Mouse (Mus musculus): ENCODE measurements around the gene Gm48552. TPM values are rescaled to one million over a fixed set of nuclear protein-coding genes. Genes with fewer than 3 reads are reported as not detected.

Gm48552 gene
- polyA plus RNA-seq, 1 experiment from 2014 or later = 0.77 TPM

DNA sequence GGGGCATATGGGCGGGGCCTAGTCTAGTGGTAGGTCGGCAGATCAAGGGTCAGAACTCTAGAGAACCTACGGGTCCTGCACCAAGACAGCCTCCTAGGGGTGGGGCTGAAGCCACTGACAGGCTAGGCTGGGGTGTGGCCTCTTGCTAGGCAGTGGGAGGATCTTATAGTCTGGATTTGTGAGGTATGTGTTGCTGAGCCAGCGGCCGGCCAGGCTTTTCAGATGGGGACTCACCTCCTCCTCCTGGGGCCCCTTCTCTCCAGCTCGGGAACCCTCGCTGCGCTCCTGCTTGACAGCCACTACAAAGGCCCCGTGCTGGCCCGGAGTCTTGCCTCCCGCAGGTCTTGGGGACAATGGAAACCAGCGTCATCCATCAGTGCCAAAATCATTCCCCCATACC is 39.7 kb upstream of the Gm48552 start:
- Histone ChIP-seq H3K27ac (replicated peaks; ENCODE audit: low read depth, low read length) (peak overlapping the region; percentile 72; the same call in 1 of the 2 replicates), H3K9ac (ENCODE audit: low read depth, low read length) (peak overlapping the region; percentile 85), H3K4me2 (ENCODE audit: low read depth, low read length) (peak overlapping the region; percentile 93), H3K36me3 (ENCODE audit: control insufficient read depth, insufficient read depth, low read length) (peaks cover 13% of the 10 kb centered on the region), H3K4me3 (ENCODE audit: low read depth, low read length) (peak overlapping the region; percentile 88), H3K27me3 (replicated peaks; ENCODE audit: control insufficient read depth, insufficient read depth, low read length) (peaks cover 12% of the 10 kb centered on the region; the same call in 1 of the 2 replicates), H3K9me3 (ENCODE audit: control insufficient read depth, low read length) (no peaks in the 10 kb centered on the region), H3K4me1 (ENCODE audit: control insufficient read depth, insufficient read depth, low read length) (peaks cover 19% of the 10 kb centered on the region)
- WGBS = 10% methylated on average over 10 of the region's 12 CpGs
- no peak for ATAC-seq (ENCODE audit: low read depth)
- no peak for DNase-seq (ENCODE audit: low spot score)

DNA sequence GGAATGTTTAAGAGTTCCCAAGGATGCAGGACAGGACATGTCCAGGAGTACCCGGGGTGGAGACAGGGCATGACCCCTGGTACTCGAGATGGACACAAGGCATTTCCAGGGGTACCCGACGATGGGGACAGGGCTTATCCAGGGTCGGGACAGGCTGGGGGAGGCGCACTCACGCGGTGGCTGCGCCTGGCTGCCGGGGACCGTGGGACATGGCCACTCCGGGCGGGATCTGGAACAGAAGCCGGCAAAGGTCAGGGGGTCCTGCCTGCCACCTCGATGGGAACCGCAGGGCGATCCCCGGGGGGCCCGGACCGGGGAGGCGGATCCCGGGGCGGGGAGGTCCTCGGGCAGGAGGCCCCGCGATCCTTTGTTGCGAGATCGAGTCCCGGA is 38.8 kb upstream of the Gm48552 start:
- DNase-seq (ENCODE audit: low spot score) = no peak
- Histone ChIP-seq H3K4me2 (ENCODE audit: low read depth, low read length) (peak overlapping the region; percentile 93), H3K4me3 (ENCODE audit: low read depth, low read length) (peak overlapping the region; percentile 88), H3K9ac (ENCODE audit: low read depth, low read length) (peak overlapping the region; percentile 85), H3K27ac (replicated peaks; ENCODE audit: low read depth, low read length) (peak overlapping the region; percentile 72), H3K9me3 (ENCODE audit: control insufficient read depth, low read length) (no peaks in the 10 kb centered on the region), H3K27me3 (replicated peaks; ENCODE audit: control insufficient read depth, insufficient read depth, low read length) (peaks cover 5% of the 10 kb centered on the region; the same call in 1 of the 2 replicates), H3K36me3 (ENCODE audit: control insufficient read depth, insufficient read depth, low read length) (peaks cover 13% of the 10 kb centered on the region), H3K4me1 (ENCODE audit: control insufficient read depth, insufficient read depth, low read length) (peaks cover 19% of the 10 kb centered on the region)
- 0% methylated on average over 10 of the region's 29 CpGs for WGBS
- ATAC-seq (ENCODE audit: low read depth) = no peak

DNA sequence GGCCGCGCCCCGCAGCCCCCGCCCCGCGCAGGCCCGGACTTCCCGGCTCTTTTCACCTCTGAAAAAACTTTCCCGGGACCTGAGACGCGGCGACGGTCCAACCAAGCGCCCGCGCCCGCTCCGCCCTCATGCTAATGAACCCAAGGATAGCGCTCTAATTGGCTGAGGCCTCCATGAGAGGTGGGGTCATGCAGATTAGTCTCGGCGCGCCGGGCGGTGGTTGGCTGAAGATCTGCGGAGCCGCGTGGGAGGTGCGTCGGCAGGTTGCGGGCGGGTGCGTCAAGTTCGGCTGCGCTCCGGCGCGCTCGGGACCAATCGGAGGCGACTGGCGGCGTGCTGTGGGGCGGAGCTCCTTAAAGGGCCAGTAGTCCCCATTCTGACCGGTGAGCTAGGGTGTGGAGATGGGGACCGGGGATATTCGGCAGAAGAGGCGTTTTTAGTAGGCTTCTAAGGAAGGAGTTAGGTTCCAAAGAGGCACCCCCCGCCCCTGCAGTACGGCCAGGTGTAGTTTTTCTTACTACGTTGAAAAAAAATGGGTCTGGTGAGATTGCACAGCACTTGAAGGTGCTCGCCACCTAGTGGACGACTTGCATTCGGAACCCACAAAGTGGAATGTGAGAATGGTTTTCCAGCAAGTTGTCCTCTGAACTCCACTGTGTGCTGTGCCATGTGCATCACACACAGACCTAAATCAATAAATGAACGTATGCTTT is 38.3 kb upstream of the Gm48552 start, which contains the start of gene Hmg20b:
TSS of gene Hmg20b (minus strand) at position 130 of the 713 bp plus-strand sequence.
- Histone ChIP-seq H3K27me3 (replicated peaks; ENCODE audit: control insufficient read depth, insufficient read depth, low read length) (no peaks in the 10 kb centered on the region; the same call in 1 of the 2 replicates), H3K4me3 (ENCODE audit: low read depth, low read length) (peak within 1 kb of the TSS; percentile 88), H3K9me3 (ENCODE audit: control insufficient read depth, low read length) (no peaks in the 10 kb centered on the region), H3K4me2 (ENCODE audit: low read depth, low read length) (peak within 1 kb of the TSS; percentile 93), H3K4me1 (ENCODE audit: control insufficient read depth, insufficient read depth, low read length) (peaks cover 19% of the 10 kb centered on the region), H3K9ac (ENCODE audit: low read depth, low read length) (peak within 1 kb of the TSS; percentile 85), H3K27ac (replicated peaks; ENCODE audit: low read depth, low read length) (peak within 1 kb of the TSS; percentile 72), H3K36me3 (ENCODE audit: control insufficient read depth, insufficient read depth, low read length) (peaks cover 13% of the 10 kb centered on the region)
- peak; percentile 96 for ATAC-seq (ENCODE audit: low read depth)
- peak; percentile 100 for DNase-seq (ENCODE audit: low spot score)
- WGBS = under 1% methylated on average over 49 of the region's 54 CpGs

DNA sequence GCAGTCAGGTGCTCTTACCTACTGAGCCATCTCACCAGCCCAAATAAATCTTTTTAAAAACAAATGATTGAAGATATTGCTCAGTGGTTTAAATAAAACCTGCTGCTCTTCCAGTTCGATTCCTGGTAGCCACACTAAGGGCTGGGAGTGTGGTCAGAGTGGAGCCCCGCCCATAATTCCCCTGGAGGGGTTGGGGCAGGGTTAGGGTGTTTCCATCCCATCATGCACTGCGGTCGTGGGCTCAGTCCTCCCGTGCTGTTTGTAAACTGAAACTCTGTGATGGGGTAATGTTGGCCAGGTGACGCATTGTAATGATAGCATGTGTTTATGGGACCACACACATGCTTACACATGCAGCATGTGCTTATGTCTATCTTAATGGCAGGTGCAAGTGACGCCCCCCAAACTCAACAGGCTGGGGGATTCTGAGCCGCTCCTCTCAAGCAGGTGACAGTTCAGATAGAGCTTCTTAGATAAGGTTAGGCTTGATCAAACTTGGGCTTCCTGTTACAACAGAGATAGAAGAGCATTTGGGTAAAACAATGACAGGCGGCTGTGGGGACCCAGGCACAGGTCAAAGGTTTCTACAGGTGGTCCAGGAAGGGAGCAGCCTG is 37.0 kb upstream of the Gm48552 start:
- DNase-seq (ENCODE audit: low spot score) (no peak), ATAC-seq (ENCODE audit: low read depth) (no peak)
- Histone ChIP-seq H3K9me3 (ENCODE audit: control insufficient read depth, low read length) (no peaks in the 10 kb centered on the region), H3K27me3 (replicated peaks; ENCODE audit: control insufficient read depth, insufficient read depth, low read length) (no peaks in the 10 kb centered on the region; the same call in 1 of the 2 replicates), H3K4me1 (ENCODE audit: control insufficient read depth, insufficient read depth, low read length) (peaks cover 15% of the 10 kb centered on the region), H3K36me3 (ENCODE audit: control insufficient read depth, insufficient read depth, low read length) (peaks cover 9% of the 10 kb centered on the region; the same call in 1 of the 2 replicates), H3K4me3 (ENCODE audit: low read depth, low read length) (no peak overlapping the region), H3K9ac (ENCODE audit: low read depth, low read length) (no peak overlapping the region), H3K4me2 (ENCODE audit: low read depth, low read length) (no peak overlapping the region), H3K27ac (replicated peaks; ENCODE audit: low read depth, low read length) (no peak overlapping the region)
- 22% methylated on average over 9 of the region's 9 CpGs for WGBS

DNA sequence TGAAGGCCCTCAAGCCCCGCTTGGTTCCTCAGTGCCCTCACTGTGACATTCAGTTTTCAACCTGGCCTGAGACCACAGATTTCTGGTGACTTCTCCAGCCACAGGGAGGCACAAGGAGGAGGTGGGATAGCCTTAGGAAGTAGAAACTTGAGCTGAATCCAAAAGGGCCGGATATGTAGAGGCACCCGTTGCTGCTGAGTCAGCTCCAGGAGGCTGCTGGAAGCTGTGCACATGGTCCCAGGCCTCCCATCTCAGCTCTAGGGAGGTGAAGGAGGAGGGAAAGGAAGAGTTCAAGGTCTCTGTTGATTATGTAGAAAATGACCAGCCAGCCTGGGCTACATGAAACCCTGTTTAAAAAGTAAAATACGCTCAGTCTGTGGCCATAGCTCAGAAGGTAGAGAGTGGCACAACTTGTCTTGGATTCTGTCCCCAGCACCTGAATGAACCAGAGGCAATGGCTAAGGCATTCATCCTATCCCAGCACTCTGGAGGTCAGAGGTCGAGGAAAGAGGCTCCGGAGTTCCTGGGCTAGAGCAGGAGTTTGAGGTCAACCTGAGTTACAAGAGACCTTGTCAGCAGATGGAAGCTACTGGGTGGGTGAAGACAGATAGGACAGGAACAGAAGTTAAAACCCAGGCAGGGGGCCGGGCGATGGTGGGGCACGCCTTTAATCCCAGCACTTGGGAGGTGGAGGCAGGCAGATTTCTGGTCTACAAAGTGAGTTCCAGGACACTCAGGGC is 33.9 kb upstream of the Gm48552 start:
- ATAC-seq (ENCODE audit: low read depth) (no peak), DNase-seq (ENCODE audit: low spot score) (no peak)
- 57% methylated on average over 9 of the region's 9 CpGs for WGBS
- Histone ChIP-seq H3K27ac (replicated peaks; ENCODE audit: low read depth, low read length) (peak overlapping the region; percentile 21; the same call in 1 of the 2 replicates), H3K9me3 (ENCODE audit: control insufficient read depth, low read length) (no peaks in the 10 kb centered on the region), H3K36me3 (ENCODE audit: control insufficient read depth, insufficient read depth, low read length) (no peaks in the 10 kb centered on the region), H3K4me3 (ENCODE audit: low read depth, low read length) (no peak overlapping the region), H3K9ac (ENCODE audit: low read depth, low read length) (peak overlapping the region; percentile 30; the same call in 1 of the 2 replicates), H3K27me3 (replicated peaks; ENCODE audit: control insufficient read depth, insufficient read depth, low read length) (no peaks in the 10 kb centered on the region), H3K4me2 (ENCODE audit: low read depth, low read length) (no peak overlapping the region), H3K4me1 (ENCODE audit: control insufficient read depth, insufficient read depth, low read length) (peaks cover 10% of the 10 kb centered on the region)

DNA sequence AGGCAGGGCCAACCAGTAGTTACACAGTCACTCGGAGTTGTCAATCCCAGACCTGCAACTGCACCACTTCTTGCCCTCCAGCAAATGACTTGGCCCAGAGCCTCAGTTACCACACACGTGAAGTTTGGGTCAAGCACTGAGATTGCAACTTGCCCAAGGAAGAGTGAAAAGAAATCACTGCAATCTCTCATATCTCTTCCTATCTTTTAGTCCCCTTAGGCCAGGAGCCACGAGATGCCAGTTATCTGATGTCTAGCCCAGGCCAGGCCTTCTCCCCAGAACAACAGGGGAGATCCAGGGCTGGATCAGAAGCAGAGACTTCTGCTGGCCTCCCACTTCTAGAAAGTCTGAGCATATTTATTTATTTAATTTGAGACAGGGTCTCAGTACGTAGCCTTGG is 33.3 kb upstream of the Gm48552 start:
- Histone ChIP-seq H3K4me3 (ENCODE audit: low read depth, low read length) (no peak overlapping the region), H3K27ac (replicated peaks; ENCODE audit: low read depth, low read length) (no peak overlapping the region), H3K27me3 (replicated peaks; ENCODE audit: control insufficient read depth, insufficient read depth, low read length) (no peaks in the 10 kb centered on the region), H3K36me3 (ENCODE audit: control insufficient read depth, insufficient read depth, low read length) (no peaks in the 10 kb centered on the region), H3K9me3 (ENCODE audit: control insufficient read depth, low read length) (no peaks in the 10 kb centered on the region), H3K9ac (ENCODE audit: low read depth, low read length) (no peak overlapping the region), H3K4me1 (ENCODE audit: control insufficient read depth, insufficient read depth, low read length) (peaks cover 10% of the 10 kb centered on the region), H3K4me2 (ENCODE audit: low read depth, low read length) (no peak overlapping the region)
- 69% methylated on average over 4 of the region's 4 CpGs for WGBS
- no peak for ATAC-seq (ENCODE audit: low read depth)
- DNase-seq (ENCODE audit: low spot score) = no peak

DNA sequence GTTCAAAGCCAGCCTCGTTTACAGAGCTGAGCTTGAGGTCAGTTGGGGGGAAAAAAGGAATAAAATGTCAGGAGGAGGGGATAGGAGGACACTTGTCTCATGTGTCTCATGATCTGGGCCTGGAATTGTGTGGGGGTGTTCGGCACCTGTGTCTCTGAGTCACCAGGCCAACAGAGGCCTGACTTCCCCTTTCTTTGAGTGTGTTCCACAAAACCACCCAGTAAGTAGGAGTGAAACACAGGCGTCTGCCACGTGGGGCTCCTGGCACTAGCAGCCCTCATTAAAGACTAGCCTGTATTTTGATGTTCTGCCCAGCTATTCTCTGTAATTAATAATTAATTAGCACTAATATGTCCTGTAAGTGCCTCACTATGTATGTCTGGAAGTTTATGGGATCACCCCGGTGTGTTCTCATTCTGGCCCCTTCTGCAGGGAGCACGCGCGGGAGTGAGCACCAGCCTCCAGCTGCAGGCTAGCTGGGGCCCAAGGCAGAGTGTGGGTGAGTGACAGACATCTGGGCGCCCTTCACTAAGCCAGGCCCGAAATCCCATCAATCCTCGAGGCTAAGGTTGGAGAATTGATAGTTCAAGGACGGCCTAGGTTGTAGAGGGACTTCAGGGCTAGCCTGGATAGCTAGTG is 32.3 kb upstream of the Gm48552 start:
- ATAC-seq (ENCODE audit: low read depth) = no peak
- no peak for DNase-seq (ENCODE audit: low spot score)
- H3K4me1 ChIP-seq (ENCODE audit: control insufficient read depth, insufficient read depth, low read length) = peaks cover 10% of the 10 kb centered on the region
- no peak overlapping the region for H3K27ac ChIP-seq (replicated peaks; ENCODE audit: low read depth, low read length)
- H3K27me3 ChIP-seq (replicated peaks; ENCODE audit: control insufficient read depth, insufficient read depth, low read length) = no peaks in the 10 kb centered on the region
- no peaks in the 10 kb centered on the region for H3K9me3 ChIP-seq (ENCODE audit: control insufficient read depth, low read length)
- H3K4me2 ChIP-seq (ENCODE audit: low read depth, low read length) = peak overlapping the region; percentile 98; the same call in 1 of the 2 replicates
- WGBS = 52% methylated on average over 12 of the region's 12 CpGs
- H3K9ac ChIP-seq (ENCODE audit: low read depth, low read length) = no peak overlapping the region
- no peaks in the 10 kb centered on the region for H3K36me3 ChIP-seq (ENCODE audit: control insufficient read depth, insufficient read depth, low read length)
- peak overlapping the region; percentile 81; the same call in 1 of the 2 replicates for H3K4me3 ChIP-seq (ENCODE audit: low read depth, low read length)
